Mouse (Mus musculus): ENCODE data around the gene Card11.

Gene Card11

DNA sequence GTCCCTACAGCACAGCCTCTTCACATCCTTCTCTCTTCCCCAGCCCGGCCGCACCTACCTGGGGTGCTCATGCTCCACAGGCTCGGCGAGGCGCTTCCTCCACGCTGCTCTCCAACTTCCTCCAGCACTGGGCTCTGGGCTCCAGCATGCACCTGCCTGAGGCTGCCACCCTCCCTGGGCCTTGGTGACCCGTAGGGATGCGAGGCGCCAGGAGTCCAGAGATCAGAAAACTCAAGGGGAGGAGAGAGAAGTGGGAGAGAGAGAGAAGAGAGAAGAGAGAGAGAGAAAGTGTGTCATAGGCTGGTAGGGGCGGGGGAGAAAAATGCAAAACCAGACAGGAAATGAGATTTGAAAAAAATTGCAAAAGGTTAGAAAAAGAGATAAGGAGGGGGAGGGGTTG is at the start of gene Card11:
Gene Card11 (minus strand): TSS at position 234 of the 400 bp plus-strand sequence.
- no peak for DNase-seq (ENCODE audit: low spot score in 2 of 2)

DNA sequence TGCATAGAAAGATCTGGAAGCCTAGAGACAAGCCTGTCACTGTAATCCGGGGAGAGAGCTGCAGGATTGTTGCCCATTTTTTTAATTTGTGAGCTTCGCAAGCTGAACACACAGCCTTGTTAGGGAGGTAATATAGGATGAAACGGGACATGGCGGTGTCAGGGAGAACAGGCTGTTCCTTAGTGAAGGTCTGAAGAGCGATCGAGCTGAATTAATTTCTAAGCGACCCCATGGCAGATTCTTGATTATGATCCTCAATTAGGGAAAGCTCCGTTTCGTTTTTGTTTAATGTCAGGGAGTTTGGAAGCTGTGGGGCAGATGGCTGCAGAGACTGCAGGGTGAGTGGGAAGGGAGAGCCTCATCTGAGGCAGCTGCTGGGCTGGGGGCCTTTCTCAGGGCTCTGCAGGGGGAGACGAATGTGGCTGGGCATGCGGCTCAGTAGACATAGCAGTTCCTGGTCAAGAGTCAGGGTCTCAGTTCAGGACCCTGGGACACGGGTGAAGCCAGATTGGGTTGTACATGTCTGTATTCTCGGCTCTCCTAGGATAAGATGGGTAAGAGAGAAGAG is 47.4 kb upstream of the Card11 start:
- no peak for DNase-seq (ENCODE audit: low spot score in 2 of 2)

DNA sequence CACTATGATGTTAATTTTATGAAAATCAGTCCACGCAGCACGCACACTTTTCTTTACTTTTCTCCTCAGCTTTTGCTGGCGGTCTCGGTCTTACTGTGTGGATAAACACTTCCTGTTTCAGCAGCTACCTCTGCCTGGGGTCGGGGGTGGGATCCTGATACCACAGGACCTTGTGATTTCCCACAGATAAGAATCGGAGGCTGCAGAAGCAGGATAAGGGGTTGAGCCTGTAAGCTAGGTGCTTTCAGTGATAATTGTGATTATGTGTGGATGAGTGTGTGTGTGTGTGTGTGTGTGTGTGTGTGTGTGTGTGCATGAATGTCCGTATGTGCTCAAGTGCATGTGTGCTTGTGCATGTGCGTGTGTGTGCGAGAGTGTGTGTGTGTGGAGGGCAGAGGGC is 44.6 kb upstream of the Card11 start:
- DNase-seq (ENCODE audit: low spot score in 2 of 2) = no peak

DNA sequence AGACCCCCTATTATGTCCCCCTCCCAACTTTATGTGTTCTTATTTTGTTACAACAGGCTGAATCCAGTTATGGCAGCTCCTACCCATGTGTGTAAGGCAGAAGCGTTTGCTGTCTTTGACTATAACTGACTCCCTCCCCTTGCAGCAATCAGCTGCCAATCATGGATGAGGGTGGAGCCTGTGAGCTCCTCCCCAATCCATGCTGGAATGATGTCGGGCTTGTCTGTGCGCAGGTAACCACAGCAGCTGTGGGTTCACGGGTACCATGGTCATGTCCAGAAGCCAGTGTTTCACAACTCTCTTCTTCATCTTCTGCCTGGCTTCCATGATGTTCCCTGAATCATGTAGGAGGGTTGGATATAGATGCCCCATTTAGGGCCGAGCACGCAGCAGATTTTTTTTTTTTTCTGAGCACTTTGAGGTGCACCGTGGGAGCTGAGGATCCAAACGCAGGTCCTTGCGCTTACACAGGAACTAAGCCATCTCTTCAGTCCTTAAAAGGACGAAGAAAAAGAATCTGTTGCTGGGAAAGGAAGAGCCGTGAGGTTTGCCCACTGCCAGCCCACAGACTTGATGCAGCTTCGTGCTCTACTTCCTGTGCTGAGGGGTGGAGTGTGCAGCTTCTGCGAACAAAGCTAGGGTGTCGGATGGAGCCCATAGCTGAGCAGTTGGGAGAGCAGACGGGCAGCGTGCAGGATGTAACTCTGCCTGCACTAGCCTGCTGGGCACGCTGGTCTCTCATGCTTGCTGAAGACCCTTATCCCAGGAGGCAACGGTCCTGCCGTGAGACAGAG is 43.5 kb upstream of the Card11 start:
- DNase-seq (ENCODE audit: low spot score in 2 of 2) = no peak

DNA sequence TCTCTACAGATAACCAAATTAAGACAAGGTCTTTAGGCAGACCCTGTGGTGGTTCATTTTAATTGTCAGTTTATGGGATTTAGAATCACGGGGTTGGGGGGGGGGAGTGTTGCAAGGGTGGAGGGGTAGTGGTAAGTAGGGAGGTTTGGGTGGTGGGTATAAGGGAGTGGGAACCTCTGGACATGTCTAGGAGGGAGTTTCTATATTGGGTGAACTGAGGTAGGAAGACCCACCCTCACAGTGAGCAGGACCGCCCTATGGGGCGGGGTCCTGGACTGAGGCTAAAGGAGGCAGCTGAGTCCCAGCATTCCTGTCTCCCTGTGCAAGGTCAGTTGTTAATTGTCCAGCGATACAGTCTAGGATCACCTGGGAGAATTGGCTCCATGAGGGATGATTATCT is 42.0 kb upstream of the Card11 start:
- DNase-seq (ENCODE audit: low spot score in 2 of 2) = no peak

DNA sequence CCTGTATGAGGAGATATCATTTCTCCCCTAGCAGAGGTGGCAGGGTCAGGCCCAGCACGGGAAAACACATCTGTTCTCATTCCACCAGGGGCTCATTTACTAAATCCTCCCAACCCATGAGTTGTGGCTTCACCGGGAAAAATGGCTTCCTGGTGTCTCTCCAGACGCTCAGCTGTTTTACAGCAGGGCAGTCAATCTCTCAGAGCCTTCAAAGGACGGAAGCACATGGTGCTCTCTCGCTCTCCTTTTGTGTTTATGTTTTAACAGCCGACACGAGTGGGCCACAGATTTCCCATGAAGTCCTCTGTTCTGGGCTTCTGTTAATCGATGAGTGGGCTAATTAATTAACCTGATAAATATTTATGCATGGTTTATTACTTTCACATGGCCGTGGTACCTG is 40.5 kb upstream of the Card11 start:
- DNase-seq (ENCODE audit: low spot score in 2 of 2) = no peak

GRCm38 (mm10) chr5:141038342-141038741 is 38.0 kb upstream of the Card11 start:
- no peak for DNase-seq (ENCODE audit: low spot score in 2 of 2)

- DNase-seq (ENCODE audit: low spot score in 2 of 2) = no peak
These were observed 35.0 kb upstream of the Card11 start for GRCm38 (mm10) chr5:141035346-141035745.

DNA sequence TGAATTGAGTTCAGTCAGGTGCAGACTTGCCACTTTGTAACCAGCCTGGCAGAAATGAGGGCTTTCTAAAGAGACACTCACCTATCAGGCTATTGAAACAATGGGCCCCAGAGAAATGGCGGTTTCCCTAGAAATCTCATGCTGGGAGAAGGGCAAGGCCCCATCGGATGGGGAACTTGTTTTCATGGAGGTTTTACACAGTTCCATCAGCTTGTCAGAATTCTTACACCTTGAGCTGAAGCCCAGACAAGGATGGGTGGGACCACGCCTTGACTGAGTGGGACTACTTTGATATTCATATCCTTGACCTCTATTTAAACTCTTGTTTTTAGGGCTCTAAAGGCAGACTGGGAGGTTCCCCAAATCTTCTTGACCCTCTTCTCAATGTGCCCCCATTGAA is 33.9 kb upstream of the Card11 start:
- no peak for DNase-seq (ENCODE audit: low spot score in 2 of 2)

- DNase-seq (ENCODE audit: low spot score in 2 of 2) = no peak
These were observed 32.6 kb upstream of the Card11 start for GRCm38 (mm10) chr5:141033001-141033400.

DNA sequence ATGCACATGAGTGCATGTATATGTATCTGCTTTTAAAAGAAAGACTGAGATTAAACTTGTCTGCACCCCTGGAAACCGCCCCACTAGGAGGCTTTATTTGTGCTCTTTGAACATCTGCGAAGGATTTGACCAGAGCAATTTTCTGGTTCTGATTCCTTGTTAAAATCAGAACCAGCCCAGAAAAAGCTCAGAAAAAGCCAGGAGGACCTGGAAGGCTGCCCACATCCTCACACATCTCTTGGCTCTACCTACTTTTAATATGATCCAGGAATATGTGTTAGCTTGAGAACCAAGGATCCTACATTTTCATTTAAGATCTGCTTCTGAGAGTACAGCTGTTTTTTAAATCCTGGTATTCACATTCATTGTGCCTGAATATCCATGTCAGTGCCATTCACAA is 29.0 kb upstream of the Card11 start:
- DNase-seq (ENCODE audit: low spot score in 2 of 2) = no peak

DNA sequence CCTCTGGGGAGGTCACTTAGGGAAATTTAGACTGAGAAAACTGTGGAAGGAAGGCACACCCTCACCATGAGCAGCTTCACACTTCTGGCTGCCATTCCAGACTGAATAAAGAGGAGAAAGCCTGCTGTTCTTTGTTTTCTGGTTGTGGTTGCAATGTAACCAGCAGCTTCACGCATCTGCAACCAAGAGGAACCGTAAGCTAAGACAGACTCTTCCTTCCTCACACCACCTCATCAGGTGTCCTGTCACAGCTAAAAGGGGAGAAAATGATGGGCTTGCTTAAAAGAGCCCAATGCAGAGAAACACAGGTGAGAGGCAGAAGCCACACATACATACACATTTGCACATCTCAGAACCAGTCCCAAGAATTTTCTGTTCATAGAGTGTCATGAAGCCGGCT is 25.3 kb upstream of the Card11 start:
- no peak for DNase-seq (ENCODE audit: low spot score in 2 of 2)

DNA sequence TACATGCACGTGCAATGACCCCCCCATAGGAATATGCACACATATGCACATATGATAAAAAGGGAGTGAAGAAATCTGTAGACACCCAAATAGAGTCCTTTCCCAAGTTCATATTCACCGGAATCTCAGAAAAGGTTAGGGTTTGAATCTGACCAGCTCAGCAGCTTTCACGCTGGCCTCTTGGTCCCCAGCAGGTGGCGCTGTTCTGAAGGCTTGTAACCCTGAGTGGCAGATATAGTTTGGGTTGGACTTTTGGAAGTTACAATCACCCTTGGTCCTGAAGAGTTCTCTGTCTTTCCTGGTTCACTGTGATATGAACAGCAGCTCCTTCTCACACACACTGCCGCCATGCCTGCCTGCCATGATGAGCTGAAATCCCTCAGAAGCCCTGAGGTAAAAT is 24.1 kb upstream of the Card11 start:
- DNase-seq (ENCODE audit: low spot score in 2 of 2) = no peak

- DNase-seq (ENCODE audit: low spot score in 2 of 2) = no peak
These were observed 17.7 kb upstream of the Card11 start for GRCm38 (mm10) chr5:141017927-141018700.

GRCm38 (mm10) chr5:141016082-141016481 is 15.7 kb upstream of the Card11 start:
- no peak for DNase-seq (ENCODE audit: low spot score in 2 of 2)

- no peak for DNase-seq (ENCODE audit: low spot score in 2 of 2)
These were observed 13.8 kb upstream of the Card11 start for GRCm38 (mm10) chr5:141014216-141014615.

DNA sequence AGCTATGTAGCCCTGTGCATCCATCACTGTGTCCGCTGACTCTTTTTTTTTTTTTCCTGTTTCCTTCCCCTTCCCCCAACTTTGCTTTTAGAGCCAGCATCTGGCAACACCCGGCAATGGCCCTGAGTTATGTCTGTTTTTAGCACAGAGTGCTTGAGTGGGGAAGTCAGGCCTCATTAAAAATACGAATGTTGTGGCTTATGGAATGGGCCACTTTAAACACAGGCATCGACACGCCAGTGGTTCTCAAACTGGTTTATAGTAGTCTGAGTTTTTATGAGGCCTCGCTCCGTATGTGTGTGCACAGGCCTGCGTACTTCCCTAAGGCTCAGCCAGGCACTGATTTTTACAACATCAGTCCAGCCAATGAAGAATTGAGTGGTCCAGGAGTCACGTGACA is 13.1 kb upstream of the Card11 start:
- DNase-seq (ENCODE audit: low spot score in 2 of 2) = no peak

GRCm38 (mm10) chr5:141005491-141005890 is 5.1 kb upstream of the Card11 start:
- no peak for DNase-seq (ENCODE audit: low spot score in 2 of 2)

GRCm38 (mm10) chr5:141004078-141004763 is 3.8 kb upstream of the Card11 start:
- no peak for DNase-seq (ENCODE audit: low spot score in 2 of 2)

DNA sequence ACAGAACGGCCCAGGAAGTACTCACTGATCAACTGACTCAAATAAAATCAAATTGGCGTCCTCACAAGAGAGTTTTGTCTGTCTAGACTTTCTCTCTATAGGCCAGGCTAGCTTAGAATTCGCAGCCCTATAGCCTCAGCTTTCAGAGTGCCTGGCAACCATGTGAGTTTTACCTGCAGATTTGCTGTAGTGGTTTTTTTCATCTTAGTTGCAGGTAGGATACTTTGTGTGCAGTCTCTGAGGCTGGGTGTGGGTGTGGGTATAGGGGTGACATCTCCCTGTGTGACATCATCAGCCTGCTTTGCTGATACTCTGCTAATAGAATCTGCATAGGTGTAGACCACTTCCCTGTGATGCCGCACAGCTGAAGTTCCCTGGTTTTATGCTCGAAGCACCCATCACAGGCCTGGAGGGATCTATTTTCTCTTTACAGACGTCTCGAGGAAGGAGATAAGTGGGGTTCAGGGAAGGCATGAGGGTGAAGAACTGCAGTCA is 1.2 kb downstream of the Card11 start:
- DNase-seq (ENCODE audit: low spot score in 2 of 2) = no peak

DNA sequence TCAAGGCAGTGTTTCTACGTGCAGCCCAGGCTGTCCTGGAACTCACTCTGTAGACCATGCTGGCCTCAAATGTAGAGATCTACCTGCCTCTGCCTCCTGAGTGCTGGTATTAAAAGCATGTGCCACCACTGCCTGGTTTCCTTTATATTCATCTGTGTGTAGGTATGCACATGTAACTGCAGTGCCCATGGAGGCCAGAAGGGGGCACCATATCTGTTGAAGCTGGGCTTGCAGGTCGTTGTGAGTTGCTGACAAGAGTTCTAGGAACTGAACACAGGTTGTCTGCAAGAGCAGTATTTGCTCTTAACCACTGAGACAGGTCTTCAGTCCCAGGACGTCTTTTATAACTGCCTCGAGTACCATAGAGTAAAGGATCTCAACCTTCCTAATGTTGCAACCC is 2.6 kb downstream of the Card11 start:
- no peak for DNase-seq (ENCODE audit: low spot score in 2 of 2)
